Mouse (Mus musculus) bone marrow macrophage, adult 2 months (primary cell): ENCODE results near the gene Arhgap42. TPM values are rescaled to one million over a fixed set of nuclear protein-coding genes. Genes with fewer than 3 reads are reported as not detected.

Experiments used
- H3K27ac ChIP-seq: 2 replicates; pipeline ENCODE4 v1.5.1; 2012; ENCODE audit warnings: low read depth, low read length; ENCODE audit not compliant: insufficient read depth
- H3K4me1 ChIP-seq: 2 replicates; pipeline ENCODE4 v1.6.1; 2012; ENCODE audit warnings: low read length; ENCODE audit not compliant: control insufficient read depth, insufficient read depth
- H3K4me3 ChIP-seq: 2 replicates; pipeline ENCODE4 v1.5.1; 2012; ENCODE audit warnings: mild to moderate bottlenecking, low read length, moderate library complexity; ENCODE audit not compliant: insufficient read depth
- CTCF ChIP-seq: IDR thresholded peaks from 2 replicates; pipeline ENCODE4 v1.5.1; 2012; ENCODE audit warnings: low read depth, mild to moderate bottlenecking, low read length, moderate library complexity
- POLR2A ChIP-seq: IDR thresholded peaks from 2 replicates; pipeline ENCODE4 v1.6.1; 2012; ENCODE audit warnings: mild to moderate bottlenecking, low read depth, low read length, borderline replicate concordance
- polyA plus RNA-seq: library from polyadenylated mRNA; stranded (reverse); fragments of >200 nt; gene quantifications from 2 replicates; pipeline ENCODE4 v1.2.4, GENCODE M21; 2012; ENCODE audit not compliant: missing spikeins, insufficient read depth, insufficient read length

Arhgap42 gene
- polyA plus RNA-seq, 1 experiment, result not detected

DNA sequence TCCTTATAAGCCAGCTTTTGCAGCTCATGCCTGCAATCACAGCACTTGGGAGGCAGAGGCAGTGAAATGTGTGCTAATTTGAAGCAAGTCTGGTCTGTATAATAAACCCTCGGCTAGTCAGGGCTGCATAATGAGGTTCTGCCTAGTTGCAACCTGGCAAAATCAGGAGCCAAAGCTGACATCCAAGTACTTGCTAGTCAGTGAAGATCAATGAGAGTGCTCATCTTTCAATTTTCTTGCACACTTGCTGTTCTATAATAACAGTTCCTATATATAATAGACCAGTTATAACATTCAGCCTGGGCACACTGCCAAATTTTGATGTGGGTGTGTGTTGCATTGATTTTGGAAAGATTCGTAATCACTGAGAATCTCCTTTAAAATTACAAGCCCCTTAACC lies 261.1 kb downstream of the Arhgap42 start:
- TF ChIP-seq POLR2A (no peak), CTCF (no peak)

GRCm38 (mm10) chr9:8971491-8971890 lies 267.4 kb downstream of the Arhgap42 start, which contains the start of gene Gm16485:
TSS of gene Gm16485 (plus strand) at chr9:8971791.
- no peak within 1 kb of the TSS for H3K27ac ChIP-seq
- TF ChIP-seq CTCF (no peak), POLR2A (no peak)

More for the DNA sequence above, 261.1 kb downstream of the Arhgap42 start:
- no peak overlapping the region for H3K27ac ChIP-seq
- no peaks in the 10 kb centered on the region for H3K4me1 ChIP-seq
- H3K4me3 ChIP-seq, result no peak overlapping the region

GRCm38 (mm10) chr9:8970240-8970639 lies 268.7 kb downstream of the Arhgap42 start:
- no peak for TF ChIP-seq POLR2A
- no peak for TF ChIP-seq CTCF
- H3K27ac ChIP-seq, result no peak overlapping the region
- H3K4me3 ChIP-seq, result no peak overlapping the region
- H3K4me1 ChIP-seq, result no peaks in the 10 kb centered on the region

More at GRCm38 (mm10) chr9:8971491-8971890, 267.4 kb downstream of the Arhgap42 start, which contains the start of gene Gm16485:
- Histone ChIP-seq H3K4me1 (no peaks in the 10 kb centered on the region), H3K4me3 (no peak within 1 kb of the TSS)

DNA sequence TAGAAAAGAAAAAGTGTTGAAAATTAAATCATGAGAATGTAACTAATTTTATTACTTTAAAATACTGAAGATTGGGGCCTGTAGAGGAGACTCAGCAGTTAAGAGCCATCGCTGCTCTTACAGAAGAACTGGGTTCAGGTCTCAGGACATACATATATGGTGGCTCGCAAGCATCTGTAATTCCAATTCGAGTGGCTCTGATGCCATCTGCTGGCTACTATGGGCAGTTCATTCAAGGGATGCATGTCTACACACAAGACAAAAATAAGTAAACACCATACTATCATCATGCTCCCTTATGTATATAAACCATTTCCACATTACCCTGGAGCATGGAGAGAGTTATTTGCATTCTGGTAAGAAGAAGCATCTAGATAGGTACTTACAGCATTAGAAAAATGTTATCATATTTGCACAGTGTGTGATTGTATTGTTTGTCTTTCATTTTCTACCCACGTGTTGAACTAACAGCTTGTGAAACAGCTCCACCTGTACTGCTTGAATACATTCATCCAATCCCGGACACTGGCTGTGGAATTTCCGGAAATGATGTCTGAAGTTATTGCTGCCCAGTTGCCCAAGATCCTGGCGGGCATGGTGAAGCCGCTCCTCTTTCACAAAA lies 274.3 kb downstream of the Arhgap42 start:
- H3K27ac ChIP-seq, result no peak overlapping the region

GRCm38 (mm10) chr9:8953306-8953705 lies 285.6 kb downstream of the Arhgap42 start:
- Histone ChIP-seq H3K4me1 (no peaks in the 10 kb centered on the region), H3K4me3 (no peak overlapping the region), H3K27ac (no peak overlapping the region)
- no peak for TF ChIP-seq POLR2A
- no peak for TF ChIP-seq CTCF

More for the DNA sequence above, 274.3 kb downstream of the Arhgap42 start:
- no peak overlapping the region for H3K4me3 ChIP-seq
- no peak for TF ChIP-seq POLR2A
- TF ChIP-seq CTCF, result no peak
- H3K4me1 ChIP-seq, result no peaks in the 10 kb centered on the region
